Mouse (Mus musculus): Measurements from ENCODE around the gene Letmd1.

DNA sequence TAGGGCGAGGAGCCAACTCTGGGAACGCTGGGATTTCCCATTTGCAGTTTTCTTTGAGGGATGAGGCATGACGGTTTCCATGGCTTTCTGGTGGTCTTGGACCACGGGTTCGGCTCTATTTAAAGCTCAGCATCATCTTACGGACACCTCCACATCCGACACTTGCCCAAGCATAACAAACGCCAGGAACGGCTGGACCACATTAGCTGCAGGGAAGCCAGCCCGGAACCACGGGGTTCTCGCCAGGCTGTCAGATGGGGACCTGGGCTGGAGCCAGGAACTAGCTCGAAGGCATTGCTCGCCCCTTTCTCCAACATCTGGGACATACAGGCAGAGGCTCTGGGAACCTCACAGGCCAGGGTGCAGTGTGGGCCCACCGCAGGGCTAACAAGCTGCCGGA, 17.6 kb upstream of the Letmd1 start:
- TF ChIP-seq FLI1 (IDR thresholded peaks at IDR 0.05; ENCODE audit: low read length) (no peak), GATA1 (IDR thresholded peaks at IDR 0.05; ENCODE audit: borderline replicate concordance, low read length) (no peak)

All from megakaryocyte, embryonic 14.5 days (primary cell).